Mouse (Mus musculus): ENCODE results near the gene Polr3e.
"Not testable (repeated sequence)": the region's sequence is repeated elsewhere in the genome, so short reads cannot be mapped to it uniquely, and the experiment has no call there.

Polr3e gene

DNA sequence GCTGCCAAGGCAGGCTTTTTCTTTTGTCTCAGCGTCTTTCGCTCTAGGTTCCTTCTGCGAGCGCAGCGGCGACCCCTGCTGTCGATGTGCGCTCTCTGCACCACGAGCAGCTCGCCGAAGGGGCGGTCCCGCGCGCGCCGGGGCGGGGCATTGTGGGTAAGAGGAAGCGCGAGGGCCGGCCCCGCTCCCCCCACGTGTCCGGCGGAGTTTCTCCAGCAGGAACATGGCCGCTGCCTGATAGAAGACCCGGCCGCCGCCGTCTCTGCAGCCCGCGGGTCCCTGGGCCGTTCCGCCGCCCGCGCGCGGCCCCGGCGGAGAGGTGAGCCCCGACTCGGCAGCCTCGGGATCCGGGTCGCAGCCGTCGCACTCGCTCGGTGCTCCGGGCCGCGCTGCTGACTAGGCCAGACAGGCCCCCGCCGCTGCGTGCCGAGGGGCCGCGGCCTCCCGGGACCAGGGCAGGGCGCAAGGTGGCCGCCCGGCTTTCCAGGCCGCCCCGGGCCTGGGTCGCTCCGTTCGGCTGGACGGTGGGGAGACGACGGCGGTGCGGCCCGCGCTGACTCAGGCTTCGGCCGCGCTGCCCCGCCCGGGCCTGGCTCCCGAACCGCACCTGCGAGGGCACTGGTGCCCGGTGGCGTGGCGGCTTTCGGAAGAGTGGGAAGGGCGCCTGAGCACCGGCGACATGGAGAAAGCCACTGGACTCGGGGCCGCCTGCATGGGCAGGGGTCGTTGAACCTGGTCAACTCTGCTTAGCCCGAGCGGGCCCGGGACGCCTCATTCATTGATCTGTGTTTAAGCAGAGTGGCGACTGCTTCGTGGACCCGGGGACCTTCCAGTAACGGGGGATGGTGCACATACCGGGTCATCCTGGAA lies at the start of gene Polr3e:
TSS of gene Polr3e (plus strand) at position 153 of the 870 bp plus-strand sequence.
- peak; percentile 98 for DNase-seq (ENCODE audit: low spot score)

DNA sequence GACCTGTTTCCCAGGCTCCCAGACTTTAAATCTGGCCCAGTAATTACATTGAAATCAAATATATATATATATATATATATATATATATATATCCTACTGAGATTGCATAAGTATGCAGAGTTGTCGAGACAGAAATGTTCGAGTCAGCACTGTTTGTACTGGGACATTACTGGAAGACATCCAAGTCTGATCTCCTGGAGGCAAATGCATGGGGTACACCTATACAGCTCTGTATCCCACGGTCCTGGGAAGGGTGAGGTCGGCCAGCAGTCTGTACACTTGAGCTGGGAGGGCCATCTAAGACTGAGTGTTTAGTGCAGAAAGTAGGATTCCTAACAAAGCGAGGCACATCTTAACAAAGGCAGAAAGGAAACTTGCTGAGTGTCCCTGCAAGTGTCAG lies 47.7 kb upstream of the Polr3e start:
- no peak for DNase-seq (ENCODE audit: low spot score)

- no peak for DNase-seq (ENCODE audit: low spot score)
Measured at GRCm38 (mm10) chr7:120870431-120871008, 47.0 kb upstream of the Polr3e start.

- DNase-seq (ENCODE audit: low spot score) = no peak
Measured at GRCm38 (mm10) chr7:120873083-120873482, 44.5 kb upstream of the Polr3e start.

GRCm38 (mm10) chr7:120874021-120874420 lies 43.5 kb upstream of the Polr3e start:
- DNase-seq (ENCODE audit: low spot score) = no peak

- DNase-seq (ENCODE audit: low spot score) = no peak
Measured at GRCm38 (mm10) chr7:120874764-120875539, 42.6 kb upstream of the Polr3e start.

GRCm38 (mm10) chr7:120875540-120876388 lies 41.8 kb upstream of the Polr3e start:
- no peak for DNase-seq (ENCODE audit: low spot score)

DNA sequence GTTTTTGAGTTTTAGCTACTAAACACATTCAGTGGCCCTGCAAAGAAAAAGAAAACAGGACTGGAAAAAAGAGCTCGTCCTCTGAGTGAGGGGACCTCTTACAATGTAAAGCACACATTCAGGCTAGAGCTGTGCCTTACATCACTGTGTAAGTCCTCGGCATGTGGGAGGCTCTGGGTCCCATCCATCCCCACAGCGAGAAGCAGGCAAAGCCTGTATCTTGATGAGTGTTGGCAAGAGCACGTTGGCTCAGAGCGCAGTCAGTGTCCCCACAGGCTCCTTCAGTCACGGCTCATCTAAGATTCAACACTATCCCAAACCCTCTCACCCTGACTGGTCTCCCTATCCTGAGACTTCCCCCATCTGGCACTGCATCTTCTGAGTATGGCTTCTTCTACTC lies 39.3 kb upstream of the Polr3e start:
- no peak for DNase-seq (ENCODE audit: low spot score)

DNA sequence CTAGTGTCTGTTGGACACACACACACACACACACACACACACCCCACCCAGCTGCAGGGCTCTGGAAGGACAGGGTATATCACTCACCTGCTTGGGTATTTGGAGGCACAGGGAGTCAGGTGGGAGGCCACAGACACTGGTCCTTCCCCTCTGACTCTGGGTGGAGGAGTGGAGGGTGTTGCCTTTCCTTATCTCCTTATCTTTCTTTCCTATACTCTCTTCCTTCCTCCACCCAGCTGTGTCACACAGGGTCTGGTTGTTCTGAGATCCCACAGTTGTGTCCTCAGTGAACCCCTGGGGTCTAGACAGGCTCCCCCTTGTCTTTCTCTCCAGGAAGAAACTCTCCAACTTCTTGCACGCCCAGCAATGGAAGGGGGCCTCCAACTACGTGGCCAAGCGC lies 37.6 kb upstream of the Polr3e start:
- no peak for DNase-seq (ENCODE audit: low spot score)

DNA sequence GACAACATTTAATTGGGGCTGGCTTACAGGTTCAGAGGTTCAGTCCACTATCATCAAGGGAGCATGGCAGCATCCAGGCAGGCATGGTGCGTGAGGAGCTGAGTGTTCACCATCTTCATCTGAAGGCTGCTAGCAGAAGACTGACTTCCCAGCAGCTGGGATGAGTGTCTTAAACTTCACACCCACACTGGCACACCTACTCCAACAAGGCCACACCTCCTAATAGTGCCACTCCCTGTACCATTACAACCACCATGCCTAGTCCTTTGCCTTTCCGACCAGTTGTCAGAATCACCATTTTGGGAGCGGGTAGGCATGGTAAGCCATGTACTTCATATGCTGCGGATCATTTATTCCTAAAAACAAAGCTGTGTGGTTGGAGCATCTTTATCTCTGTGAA lies 36.8 kb upstream of the Polr3e start:
- no peak for DNase-seq (ENCODE audit: low spot score)

GRCm38 (mm10) chr7:120881451-120881850 lies 36.1 kb upstream of the Polr3e start:
- DNase-seq (ENCODE audit: low spot score) = no peak

DNA sequence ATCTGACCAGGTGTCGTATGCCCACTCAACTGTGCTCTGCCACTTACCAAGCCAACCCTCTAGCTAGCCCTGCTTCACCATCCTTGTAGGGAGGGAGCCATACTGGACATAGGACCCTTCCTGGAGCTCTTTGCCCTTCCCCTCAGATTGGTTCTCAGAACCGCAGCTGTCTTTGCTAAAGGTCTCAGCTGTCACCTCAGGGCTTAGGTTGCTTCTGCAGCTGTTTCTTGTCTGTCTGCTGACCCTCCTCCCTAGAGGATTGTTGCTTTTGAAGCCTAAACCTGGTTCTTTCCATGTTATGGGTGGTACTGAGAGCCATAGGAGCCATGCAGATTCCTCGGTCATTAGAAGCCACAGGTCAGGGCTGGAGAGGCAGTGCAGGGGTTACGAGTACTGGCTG lies 34.9 kb upstream of the Polr3e start:
- DNase-seq (ENCODE audit: low spot score) = no peak

DNA sequence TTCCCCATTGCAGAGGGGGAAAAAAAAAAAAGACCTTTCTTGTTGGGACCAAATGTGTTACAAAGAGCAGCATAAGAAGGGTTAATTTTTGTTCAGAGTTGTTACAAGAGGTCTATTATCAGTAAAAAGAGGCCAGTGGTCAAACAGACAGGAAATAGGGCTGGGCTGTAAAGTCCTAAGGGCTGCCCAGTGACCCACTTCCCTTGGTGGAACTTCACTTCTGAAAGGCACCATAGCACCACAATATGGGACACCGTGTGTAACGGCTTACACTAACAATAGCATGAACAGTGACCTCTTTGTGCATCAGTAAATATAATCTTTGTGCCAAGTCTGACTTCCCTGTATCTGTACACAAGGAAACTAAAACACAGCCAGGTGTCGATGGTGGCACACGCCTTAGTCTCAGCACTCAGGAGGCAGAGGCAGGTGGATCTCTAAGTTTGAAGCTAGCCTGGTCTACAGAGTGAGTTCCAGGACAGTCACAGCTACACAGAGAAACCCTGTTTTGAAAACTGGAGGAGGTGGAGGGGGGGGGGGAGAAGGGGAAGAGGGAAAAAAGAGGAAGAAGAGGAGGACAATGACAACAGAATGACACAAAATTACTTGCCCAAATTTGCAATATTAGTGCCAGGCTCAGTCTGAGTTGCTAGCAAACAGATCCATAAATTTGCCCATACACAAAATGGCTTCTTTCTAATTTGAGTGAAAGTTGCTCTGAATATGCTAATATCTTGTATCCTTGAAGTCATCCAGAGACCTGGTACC lies 33.8 kb upstream of the Polr3e start:
- no peak for DNase-seq (ENCODE audit: low spot score)

DNA sequence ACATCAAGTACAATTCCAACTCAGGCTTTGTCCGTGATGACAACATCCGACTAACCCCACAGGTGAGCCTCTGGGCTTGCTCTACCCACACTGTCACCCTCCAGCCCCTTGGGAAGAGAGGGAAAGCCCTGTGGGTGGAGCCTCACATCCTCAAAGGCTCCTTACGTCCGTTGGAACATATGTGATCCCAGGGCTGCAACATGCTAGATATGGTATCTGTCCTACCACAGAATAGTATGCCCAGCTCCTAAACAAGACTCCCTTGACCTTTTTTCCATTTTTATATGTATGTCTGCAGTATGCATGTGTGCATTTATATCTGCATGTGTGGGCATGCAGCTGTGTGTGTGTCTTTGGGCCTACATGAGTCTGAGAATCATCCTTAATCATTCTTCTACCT lies 32.8 kb upstream of the Polr3e start:
- no peak for DNase-seq (ENCODE audit: low spot score)

DNA sequence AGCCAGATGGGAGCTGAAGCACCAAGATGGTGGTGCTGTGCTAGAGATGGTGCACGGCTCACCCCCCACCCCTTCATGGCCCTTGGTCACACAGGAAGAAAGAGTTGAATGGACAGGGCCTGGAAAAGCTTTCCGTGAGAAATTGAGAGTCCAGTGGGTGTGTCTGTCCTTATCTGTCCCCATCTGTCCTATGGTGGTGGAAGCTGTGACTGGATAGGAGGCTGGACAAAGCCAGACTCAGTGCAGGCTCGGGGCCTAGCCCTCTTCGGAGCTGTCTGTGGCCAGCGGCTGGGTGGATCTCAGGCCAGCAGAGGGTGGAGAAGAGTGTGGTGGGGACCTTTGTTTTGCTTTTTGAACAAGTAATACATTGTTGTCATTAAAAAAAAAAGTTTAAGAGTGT lies 24.4 kb upstream of the Polr3e start:
- no peak for DNase-seq (ENCODE audit: low spot score)

DNA sequence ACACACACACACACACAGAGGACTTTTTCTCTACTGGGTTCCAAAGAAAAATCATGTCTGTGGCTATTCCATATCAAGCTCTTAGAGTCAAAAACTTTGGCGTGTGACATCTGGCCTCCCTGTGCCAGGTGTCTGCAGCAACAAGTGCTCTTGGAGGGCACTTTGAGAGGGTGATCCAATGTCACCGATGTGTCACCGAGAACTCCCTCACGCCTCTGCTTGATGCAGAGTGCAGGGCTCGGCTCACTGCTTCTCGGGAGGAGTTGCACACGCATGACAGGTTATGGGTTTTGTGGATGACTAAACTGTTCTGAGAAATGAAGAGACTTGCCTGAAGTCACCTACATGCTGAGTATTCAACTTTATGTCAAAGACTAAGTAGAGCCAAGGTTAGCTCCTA lies 20.5 kb upstream of the Polr3e start:
- no peak for DNase-seq (ENCODE audit: low spot score)

DNA sequence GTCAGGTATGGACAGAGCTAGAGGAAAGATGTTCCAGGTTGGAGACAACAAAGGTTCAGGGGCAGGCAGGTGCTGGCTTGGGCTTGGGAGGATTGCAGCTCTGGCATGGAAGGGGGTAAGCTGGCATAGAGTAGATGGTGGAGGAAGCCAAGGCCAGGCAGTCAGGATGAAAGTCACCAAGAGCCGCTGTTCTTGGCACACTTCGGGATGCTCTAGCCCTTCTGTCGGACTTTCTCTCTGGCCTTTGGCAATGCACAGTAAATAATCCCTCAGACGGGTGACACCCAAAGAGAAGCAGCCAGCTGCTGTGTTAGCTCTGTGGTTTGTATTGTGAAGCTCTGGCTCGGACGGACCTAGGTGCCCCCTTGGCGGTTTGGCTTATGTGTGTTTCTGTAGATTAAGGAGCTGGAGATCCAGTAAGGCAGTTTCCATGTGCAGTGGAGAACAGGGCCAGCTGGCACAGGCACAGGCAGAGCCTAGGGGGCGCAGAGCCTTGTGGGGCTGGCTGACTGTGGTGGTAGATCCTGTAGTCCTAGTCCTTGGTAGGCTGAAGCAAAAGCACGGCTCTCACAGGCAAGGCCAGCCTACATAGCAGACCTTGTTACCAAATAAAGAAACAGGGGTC lies 19.7 kb upstream of the Polr3e start:
- no peak for DNase-seq (ENCODE audit: low spot score)

- no peak for DNase-seq (ENCODE audit: low spot score)
Measured at GRCm38 (mm10) chr7:120900191-120900590, 17.4 kb upstream of the Polr3e start.

- DNase-seq (ENCODE audit: low spot score) = no peak
Measured at GRCm38 (mm10) chr7:120901701-120902100, 15.8 kb upstream of the Polr3e start.

GRCm38 (mm10) chr7:120902931-120903330 lies 14.6 kb upstream of the Polr3e start:
- DNase-seq (ENCODE audit: low spot score) = no peak

DNA sequence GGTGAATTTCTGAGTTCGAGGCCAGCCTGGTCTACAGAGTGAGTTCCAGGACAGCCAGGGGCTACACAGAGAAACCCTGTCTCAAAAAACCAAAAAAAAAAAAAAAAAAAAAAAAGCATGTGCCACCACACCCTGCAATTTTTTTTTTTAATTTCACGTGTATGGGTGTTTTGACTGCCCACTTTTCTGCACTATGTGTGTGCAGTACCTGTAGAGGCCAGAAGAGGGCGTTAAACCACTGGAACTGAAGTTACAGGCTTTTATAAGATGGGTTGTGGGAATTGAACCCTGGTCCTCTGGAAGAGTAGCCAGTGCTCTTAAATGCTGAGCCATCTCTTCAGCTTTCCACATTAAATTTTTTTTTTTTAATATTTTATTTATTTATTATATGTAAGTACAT lies 7.4 kb upstream of the Polr3e start:
- not testable (repeated sequence) for DNase-seq (ENCODE audit: low spot score)
